Mouse (Mus musculus): ENCODE measurements around the gene Omp.
A peak's percentile ranks its signal among the peaks of the same experiment; 100 is the strongest.

Gene Omp

GRCm38 (mm10) chr7:98164999-98165528 lies 19.8 kb upstream of the Omp start:
- peak; percentile 55 for DNase-seq

GRCm38 (mm10) chr7:98164382-98164998 lies 19.2 kb upstream of the Omp start:
- DNase-seq: no peak

- no peak for DNase-seq
These were observed 18.4 kb upstream of the Omp start for GRCm38 (mm10) chr7:98163700-98164099.

GRCm38 (mm10) chr7:98162239-98162638 lies 16.9 kb upstream of the Omp start:
- DNase-seq: no peak

GRCm38 (mm10) chr7:98160041-98160740 lies 14.9 kb upstream of the Omp start:
- DNase-seq: peak; percentile 56

- peak; percentile 87 for DNase-seq
These were observed 13.2 kb upstream of the Omp start for GRCm38 (mm10) chr7:98158481-98158880.

GRCm38 (mm10) chr7:98157636-98158332 lies 12.5 kb upstream of the Omp start:
- DNase-seq: no peak

GRCm38 (mm10) chr7:98156280-98156665 lies 11.0 kb upstream of the Omp start:
- no peak for DNase-seq

- peak; percentile 78 for DNase-seq
These were observed 10.4 kb upstream of the Omp start for GRCm38 (mm10) chr7:98155546-98156279.

GRCm38 (mm10) chr7:98153892-98154291 lies 8.6 kb upstream of the Omp start:
- DNase-seq: no peak

- no peak for DNase-seq
These were observed 8.0 kb upstream of the Omp start for GRCm38 (mm10) chr7:98153345-98153744.

GRCm38 (mm10) chr7:98152400-98152799 lies 7.1 kb upstream of the Omp start:
- peak; percentile 62 for DNase-seq

- DNase-seq: no peak
These were observed 5.2 kb upstream of the Omp start for GRCm38 (mm10) chr7:98150525-98150924.

- no peak for DNase-seq
These were observed 4.5 kb upstream of the Omp start for GRCm38 (mm10) chr7:98149802-98150201.

GRCm38 (mm10) chr7:98148721-98149407 lies 3.6 kb upstream of the Omp start:
- DNase-seq: no peak

GRCm38 (mm10) chr7:98147766-98148165 lies 2.5 kb upstream of the Omp start:
- DNase-seq: peak; percentile 69

- no peak for DNase-seq
These were observed 1.1 kb upstream of the Omp start for GRCm38 (mm10) chr7:98146447-98146845.

- DNase-seq: no peak
These were observed 642 bp upstream of the Omp start for GRCm38 (mm10) chr7:98145842-98146446.

GRCm38 (mm10) chr7:98142648-98143047 lies 2.7 kb downstream of the Omp start:
- DNase-seq: no peak

- no peak for DNase-seq
These were observed 3.1 kb downstream of the Omp start for GRCm38 (mm10) chr7:98142247-98142646.

- peak; percentile 88 for DNase-seq
These were observed 4.1 kb downstream of the Omp start for GRCm38 (mm10) chr7:98141206-98141605.

GRCm38 (mm10) chr7:98140597-98140996 lies 4.7 kb downstream of the Omp start:
- no peak for DNase-seq

Measured in kidney, postnatal 14 days (tissue).